Mouse (Mus musculus): ENCODE data around the gene Acox1.
A peak's percentile ranks its signal among the peaks of the same experiment; 100 is the strongest.

DNA sequence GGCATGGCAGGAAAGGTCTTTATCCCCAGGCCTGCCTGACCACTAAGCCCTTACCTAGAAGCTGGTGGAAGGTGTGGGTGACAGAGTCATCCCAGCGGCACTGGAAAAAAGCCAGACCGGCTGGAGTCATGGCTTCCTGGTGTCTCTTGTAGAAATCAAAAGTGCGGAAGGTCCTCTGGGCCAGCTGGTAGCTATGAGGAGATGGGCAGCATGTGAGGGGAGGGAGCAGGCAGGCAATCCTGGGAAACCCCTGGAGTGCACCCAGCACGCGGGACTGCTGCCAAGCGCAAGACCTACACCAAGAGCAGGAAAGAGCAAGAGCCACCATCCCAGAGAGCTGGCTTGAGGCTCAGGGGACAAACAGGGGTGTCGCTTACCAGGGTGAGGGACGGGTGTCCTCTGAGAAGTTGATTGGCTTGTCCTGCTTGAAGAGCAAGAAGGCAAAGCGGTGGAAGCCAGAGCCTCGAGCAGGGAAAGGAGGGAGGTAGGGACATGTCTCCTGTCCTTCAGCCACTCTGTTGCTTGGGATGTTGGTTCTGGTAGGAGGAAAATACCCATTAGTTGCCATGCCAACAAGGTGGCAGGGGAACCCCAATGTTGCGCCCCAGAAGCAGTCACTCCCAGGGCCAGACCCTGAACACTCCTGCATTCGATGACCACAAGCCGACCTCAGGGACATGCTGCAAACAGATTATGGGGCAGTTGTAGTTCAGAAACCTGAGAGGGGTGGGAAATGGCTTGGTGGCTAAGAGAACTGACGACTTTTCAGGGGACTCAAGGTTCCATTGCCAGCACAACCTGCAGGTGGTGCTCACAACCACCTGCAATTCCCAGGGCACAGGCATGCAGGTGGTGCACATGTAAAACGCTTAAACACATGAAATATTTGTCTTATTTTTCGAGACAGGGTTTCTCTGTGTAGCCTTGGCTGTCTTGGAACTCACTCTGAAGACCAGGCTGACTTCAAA, 66.2 kb downstream of the Acox1 start:
- no peak for TF ChIP-seq EP300 (optimal IDR thresholded peaks at IDR 0.05)
- TF ChIP-seq CTCF (IDR thresholded peaks at IDR 0.05; ENCODE audit: low read depth): peak; percentile 69

All from stomach, postnatal 0 days (tissue).